ENCODE assay signal across 18 mouse cellular contexts in genomic region chr13:98953830-98954229, GRCm38 (mm10). TPM values are rescaled to one million over a fixed set of nuclear protein-coding genes. Genes with fewer than 3 reads are reported as not detected.
DNase-seq lines count a peak whose midpoint lies in the region; ATAC-seq and TF ChIP-seq lines count a peak whose summit lies in the region.
"Had no signal": no experiment of that assay in that cellular context is flagged by ENCODE, and none has a peak within 500 bp of the region (broad histone marks: within the 10 kb centered on the region; RNA-seq: fewer than 3 reads in every experiment).

No protein-coding gene starts in this region.

- no peaks in the 10 kb centered on the region for H3K36me3 ChIP-seq in forebrain, embryonic 14.5 days (ENCODE audit: control insufficient read depth, insufficient read depth, low read length)
- H3K36me3 ChIP-seq in forebrain, embryonic 11.5 days (ENCODE audit: control insufficient read depth, insufficient read depth, low read length): no peaks in the 10 kb centered on the region
- H3K36me3 ChIP-seq: heart, embryonic 10.5 days; kidney, embryonic 15.5 days; liver, embryonic 15.5 days had no signal

- no peak overlapping the region for H3K4me3 ChIP-seq in forebrain, embryonic 14.5 days (ENCODE audit: low read depth, low read length)
- no peak overlapping the region for H3K4me3 ChIP-seq in forebrain, embryonic 11.5 days (ENCODE audit: low read depth, low read length)
- no peak overlapping the region for H3K4me3 ChIP-seq in left cerebral cortex, adult 2 months
- H3K4me3 ChIP-seq: heart, embryonic 10.5 days; kidney, embryonic 15.5 days; liver, embryonic 15.5 days had no signal

- no peak for TF ChIP-seq CTCF in left cerebral cortex, adult 2 months (IDR thresholded peaks at IDR 0.05)

- DNase-seq in forebrain, embryonic 14.5 days (ENCODE audit: low spot score): peak; percentile 35
- no peak for DNase-seq in forebrain, embryonic 11.5 days (ENCODE audit: low spot score)
- DNase-seq in left cerebral cortex, adult 18-20 months (ENCODE audit: low spot score in 2 of 2): peak; percentile 18 to 20
- no peak for DNase-seq in left cerebral cortex, adult 2 months (ENCODE audit: extremely low spot score in 1 of 2, low spot score in 2 of 2)
- DNase-seq in cerebellum, postnatal 14 days: peak; percentile 87 to 89
- peak; percentile 37 for DNase-seq in right cerebral cortex, postnatal 4 days
- no peak for DNase-seq in kidney, postnatal 10 days
- DNase-seq: lung, postnatal 4 days; spleen, adult 18-20 months; thymus, adult 18-20 months had no signal

- no peak overlapping the region for H3K27ac ChIP-seq in forebrain, embryonic 14.5 days (ENCODE audit: low read depth, low read length)
- H3K27ac ChIP-seq in forebrain, embryonic 11.5 days (ENCODE audit: low read depth, low read length): no peak overlapping the region
- H3K27ac ChIP-seq in left cerebral cortex, adult 2 months: no peak overlapping the region
- H3K27ac ChIP-seq: heart, embryonic 10.5 days; kidney, embryonic 15.5 days; liver, embryonic 15.5 days had no signal

- WGBS in forebrain, embryonic 14.5 days: 74% methylated on average over 5 of the region's 5 CpGs
- WGBS in forebrain, embryonic 11.5 days: 86% methylated on average over 5 of the region's 5 CpGs

- H3K9me3 ChIP-seq in forebrain, embryonic 14.5 days (replicated peaks; ENCODE audit: control insufficient read depth, low read length): no peaks in the 10 kb centered on the region
- no peaks in the 10 kb centered on the region for H3K9me3 ChIP-seq in forebrain, embryonic 11.5 days (ENCODE audit: control insufficient read depth, low read length)
- H3K9me3 ChIP-seq: heart, embryonic 10.5 days; kidney, embryonic 15.5 days; liver, embryonic 15.5 days had no signal

- no peak overlapping the region for H3K9ac ChIP-seq in forebrain, embryonic 14.5 days (ENCODE audit: low read length)
- H3K9ac ChIP-seq in forebrain, embryonic 11.5 days (ENCODE audit: low read length): no peak overlapping the region
- H3K9ac ChIP-seq: kidney, embryonic 15.5 days; liver, embryonic 15.5 days had no signal

- no peaks in the 10 kb centered on the region for H3K4me1 ChIP-seq in forebrain, embryonic 14.5 days (ENCODE audit: control insufficient read depth, insufficient read depth, low read length)
- no peaks in the 10 kb centered on the region for H3K4me1 ChIP-seq in forebrain, embryonic 11.5 days (replicated peaks; ENCODE audit: control insufficient read depth, insufficient read depth, low read length)

- intact Hi-C loops in left cerebral cortex, adult 2 months (cut with DNase I): no loop called here

- no peaks in the 10 kb centered on the region for H3K27me3 ChIP-seq in forebrain, embryonic 14.5 days (replicated peaks; ENCODE audit: control insufficient read depth, insufficient read depth, low read length)
- no peaks in the 10 kb centered on the region for H3K27me3 ChIP-seq in forebrain, embryonic 11.5 days (ENCODE audit: control insufficient read depth, insufficient read depth, low read length)
- H3K27me3 ChIP-seq: kidney, embryonic 15.5 days; liver, embryonic 15.5 days had no signal

- ATAC-seq in forebrain, embryonic 14.5 days: no peak
- no peak for ATAC-seq in forebrain, embryonic 11.5 days (replicated peaks; ENCODE audit: low FRiP score)
- no peak for ATAC-seq in megakaryocyte-erythroid progenitor cell, adult 5-6 weeks (replicated peaks; ENCODE audit: low FRiP score, low TSS enrichment, poor library complexity, severe bottlenecking)
- ATAC-seq: midbrain, embryonic 16.5 days had no signal

- no peak overlapping the region for H3K4me2 ChIP-seq in forebrain, embryonic 14.5 days (ENCODE audit: low read length)
- no peak overlapping the region for H3K4me2 ChIP-seq in forebrain, embryonic 11.5 days (ENCODE audit: low read depth, low read length, severe bottlenecking)
- H3K4me2 ChIP-seq: kidney, embryonic 15.5 days; liver, embryonic 15.5 days had no signal

RNA-seq across cellular contexts. Expression of gene Tnpo1, which starts 27.6 kb away (rescaled TPM):
- polyA plus RNA-seq in forebrain, embryonic 14.5 days (2014; fragmentation: Nextera tagmentation; extraction: Ambion mirVana): 59.2 and 75.4 TPM in 2 replicates
- 60.2 and 65.7 TPM in 2 replicates for polyA plus RNA-seq in forebrain, embryonic 11.5 days (2014; fragmentation: Nextera tagmentation; extraction: Ambion mirVana)
- 10 to 100 TPM; 63.1 to 65.1 TPM for total RNA-seq in left cerebral cortex, adult 18-20 months (2021)
- total RNA-seq in left cerebral cortex, adult 2 months (2021): 10 to 100 TPM; 66.9 to 67.5 TPM
- 87.0 and 108 TPM in 2 replicates for total RNA-seq in megakaryocyte-erythroid progenitor cell, adult 5-6 weeks (2014; fragmentation: Nextera tagmentation)
- total RNA-seq in megakaryocyte-erythroid progenitor cell, adult 5-6 weeks (2017): 117 and 119 TPM in 2 replicates

RNA-seq across cellular contexts. Expression of gene 1700024P04Rik, which starts 30.5 kb away (rescaled TPM):
- polyA plus RNA-seq in forebrain, embryonic 14.5 days (2014; fragmentation: Nextera tagmentation; extraction: Ambion mirVana): not detected in 2 replicates
- not detected in 2 replicates for polyA plus RNA-seq in forebrain, embryonic 11.5 days (2014; fragmentation: Nextera tagmentation; extraction: Ambion mirVana)
- not detected for total RNA-seq in left cerebral cortex, adult 18-20 months (2021)
- total RNA-seq in left cerebral cortex, adult 2 months (2021): not detected
- not detected in 2 replicates for total RNA-seq in megakaryocyte-erythroid progenitor cell, adult 5-6 weeks (2014; fragmentation: Nextera tagmentation)
- not detected in 2 replicates for total RNA-seq in megakaryocyte-erythroid progenitor cell, adult 5-6 weeks (2017)
- total RNA-seq: left cerebral cortex, postnatal 36 days had no signal
- polyA plus RNA-seq: embryonic facial prominence, embryonic 14.5 days; heart, embryonic 10.5 days; hindbrain, embryonic 11.5 days; kidney, embryonic 15.5 days; liver, embryonic 15.5 days; midbrain, embryonic 16.5 days had no signal

Comparison
In these comparisons a context has a peak if more than half of its experiments do, and no peak if none do; other contexts are left out.
1. DNase-seq: peak in forebrain, embryonic 14.5 days (single experiment), left cerebral cortex, adult 18-20 months (2 of 2), cerebellum, postnatal 14 days (2 of 2) and right cerebral cortex, postnatal 4 days (single experiment); none in forebrain, embryonic 11.5 days (single experiment), left cerebral cortex, adult 2 months (0 of 2) and kidney, postnatal 10 days (single experiment).